Mouse (Mus musculus): Measurements from ENCODE around the gene Actr1a. TPM values are rescaled to one million over a fixed set of nuclear protein-coding genes. Genes with fewer than 3 reads are reported as not detected.
A peak's percentile ranks its signal among the peaks of the same experiment; 100 is the strongest.

Actr1a gene
- polyA plus RNA-seq, 1 experiment from 2014 or later = 141 TPM

- DNase-seq (ENCODE audit: low spot score) = peak; percentile 87
Observed at GRCm38 (mm10) chr19:46356701-46357138, 38.8 kb downstream of the Actr1a start.

- no peak for DNase-seq (ENCODE audit: low spot score)
Observed at GRCm38 (mm10) chr19:46350168-46350932, 45.2 kb downstream of the Actr1a start, which contains the start of gene 2310034G01Rik. 2310034G01Rik (minus strand) TSS chr19:46350302.

- no peak for DNase-seq (ENCODE audit: low spot score)
Observed at GRCm38 (mm10) chr19:46349550-46349949, 46.0 kb downstream of the Actr1a start.

- DNase-seq (ENCODE audit: low spot score) = peak; percentile 45
Observed at GRCm38 (mm10) chr19:46348761-46349458, 46.6 kb downstream of the Actr1a start.

GRCm38 (mm10) chr19:46347936-46348668, 47.4 kb downstream of the Actr1a start:
- DNase-seq (ENCODE audit: low spot score) = no peak

- DNase-seq (ENCODE audit: low spot score) = no peak
Observed at GRCm38 (mm10) chr19:46347146-46347545, 48.4 kb downstream of the Actr1a start.

- no peak for DNase-seq (ENCODE audit: low spot score)
Observed at GRCm38 (mm10) chr19:46344710-46345419, 50.7 kb downstream of the Actr1a start.

GRCm38 (mm10) chr19:46339287-46339971, 56.1 kb downstream of the Actr1a start:
- no peak for DNase-seq (ENCODE audit: low spot score)

- no peak for DNase-seq (ENCODE audit: low spot score)
Observed at GRCm38 (mm10) chr19:46338942-46339286, 56.6 kb downstream of the Actr1a start.

GRCm38 (mm10) chr19:46338331-46338936, 57.1 kb downstream of the Actr1a start, which contains the start of gene Cuedc2:
Cuedc2 (minus strand) TSS chr19:46338702.
- DNase-seq (ENCODE audit: low spot score) = peak; percentile 96

- DNase-seq (ENCODE audit: low spot score) = no peak
Observed at GRCm38 (mm10) chr19:46337719-46338330, 57.7 kb downstream of the Actr1a start.

GRCm38 (mm10) chr19:46333906-46334305, 61.6 kb downstream of the Actr1a start:
- no peak for DNase-seq (ENCODE audit: low spot score)

GRCm38 (mm10) chr19:46332721-46333339, 62.7 kb downstream of the Actr1a start:
- no peak for DNase-seq (ENCODE audit: low spot score)

- no peak for DNase-seq (ENCODE audit: low spot score)
Observed at GRCm38 (mm10) chr19:46331936-46332335, 63.6 kb downstream of the Actr1a start.

- DNase-seq (ENCODE audit: low spot score) = no peak
Observed at GRCm38 (mm10) chr19:46331326-46331725, 64.2 kb downstream of the Actr1a start.

- no peak for DNase-seq (ENCODE audit: low spot score)
Observed at GRCm38 (mm10) chr19:46330696-46331095, 64.9 kb downstream of the Actr1a start.

GRCm38 (mm10) chr19:46329951-46330350, 65.6 kb downstream of the Actr1a start:
- peak; percentile 36 for DNase-seq (ENCODE audit: low spot score)

GRCm38 (mm10) chr19:46329031-46329641, 66.4 kb downstream of the Actr1a start:
- no peak for DNase-seq (ENCODE audit: low spot score)

Measured in thymus, postnatal 0 days (tissue).